Comparison of ENCODE assay signal across 24 mouse cellular contexts in genomic region chr10:58659268-58659986, GRCm38 (mm10). TPM values are rescaled to one million over a fixed set of nuclear protein-coding genes. Genes with fewer than 3 reads are reported as not detected.
"Had no signal": no experiment of that assay in that cellular context is flagged by ENCODE, and none has a peak within 500 bp of the region (broad histone marks: within the 10 kb centered on the region; RNA-seq: fewer than 3 reads in every experiment).

No protein-coding gene starts in this region.

- H3K36me3 ChIP-seq: limb, embryonic 10.5 days; liver, embryonic 15.5 days; midbrain, embryonic 12.5 days; neural tube, embryonic 12.5 days; stomach, embryonic 15.5 days had no signal

- H3K27ac ChIP-seq: left cerebral cortex, adult 2 months; limb, embryonic 10.5 days; liver, embryonic 15.5 days; midbrain, embryonic 12.5 days; neural tube, embryonic 12.5 days; stomach, embryonic 15.5 days had no signal

- H3K9ac ChIP-seq: liver, embryonic 15.5 days; midbrain, embryonic 12.5 days; neural tube, embryonic 12.5 days; stomach, embryonic 15.5 days had no signal

- H3K4me3 ChIP-seq: left cerebral cortex, adult 2 months; limb, embryonic 10.5 days; liver, embryonic 15.5 days; midbrain, embryonic 12.5 days; myocyte; neural tube, embryonic 12.5 days; stomach, embryonic 15.5 days had no signal

- H3K4me2 ChIP-seq: liver, embryonic 11.5 days; liver, embryonic 15.5 days; midbrain, embryonic 12.5 days; neural tube, embryonic 12.5 days; stomach, embryonic 15.5 days had no signal

- H3K9me3 ChIP-seq: limb, embryonic 10.5 days; liver, embryonic 15.5 days; midbrain, embryonic 12.5 days; neural tube, embryonic 12.5 days; stomach, embryonic 15.5 days had no signal

- H3K27me3 ChIP-seq: liver, embryonic 15.5 days; midbrain, embryonic 12.5 days; neural tube, embryonic 12.5 days; stomach, embryonic 15.5 days had no signal

- DNase-seq: kidney, adult 8-10 months; kidney, postnatal 25 days; lung, adult 2 months; lung, postnatal 36 days; right cerebral cortex, postnatal 4 days; thymus, postnatal 4 days had no signal

- H3K4me1 ChIP-seq: liver, embryonic 15.5 days; midbrain, embryonic 12.5 days; neural tube, embryonic 12.5 days; stomach, embryonic 15.5 days had no signal

- ATAC-seq: intestine, postnatal 0 days; lung, postnatal 0 days had no signal

RNA-seq across cellular contexts. Expression of gene Edar, which starts 16.0 kb away (rescaled TPM):
- total RNA-seq: megakaryocyte, adult 5-6 weeks; neutrophil, adult 5-6 weeks had no signal
- polyA plus RNA-seq: liver, embryonic 15.5 days; myocyte had no signal

RNA-seq across cellular contexts. Expression of gene Gm17542, which starts 58.6 kb away (rescaled TPM):
- total RNA-seq: layer of hippocampus, postnatal 25 days; left cerebral cortex, adult 2 months; left cerebral cortex, postnatal 14 days; megakaryocyte, adult 5-6 weeks; neutrophil, adult 5-6 weeks had no signal
- polyA plus RNA-seq: intestine, postnatal 0 days; kidney, embryonic 16.5 days; limb, embryonic 10.5 days; limb, embryonic 14.5 days; liver, embryonic 11.5 days; liver, embryonic 15.5 days; lung, adult 2 months; lung, postnatal 0 days; midbrain, embryonic 12.5 days; myocyte; neural tube, embryonic 12.5 days; spleen, adult 2 months; stomach, embryonic 15.5 days; testis, adult 2 months had no signal
